Mouse (Mus musculus): ENCODE measurements around the gene Il3. TPM values are rescaled to one million over a fixed set of nuclear protein-coding genes. Genes with fewer than 3 reads are reported as not detected.

Gene Il3
- polyA plus RNA-seq, 1 experiment from 2014 or later: not detected

- H3K36me3 ChIP-seq: no peaks in the 10 kb centered on the region
- 70% methylated on average over 3 of the region's 3 CpGs for WGBS
- no peaks in the 10 kb centered on the region for H3K27me3 ChIP-seq
- no peaks in the 10 kb centered on the region for H3K9me3 ChIP-seq (replicated peaks)
- H3K27ac ChIP-seq: no peak overlapping the region
- no peak overlapping the region for H3K4me3 ChIP-seq
- H3K4me1 ChIP-seq (replicated peaks): no peaks in the 10 kb centered on the region
- ATAC-seq (replicated peaks; ENCODE audit: insufficient number of reproducible peaks, insufficient read depth, low FRiP score, low read depth): no peak
- H3K9ac ChIP-seq: no peak overlapping the region
- no peak overlapping the region for H3K4me2 ChIP-seq
These were observed 2.3 kb upstream of the Il3 start for GRCm38 (mm10) chr11:54269191-54269896.

DNA sequence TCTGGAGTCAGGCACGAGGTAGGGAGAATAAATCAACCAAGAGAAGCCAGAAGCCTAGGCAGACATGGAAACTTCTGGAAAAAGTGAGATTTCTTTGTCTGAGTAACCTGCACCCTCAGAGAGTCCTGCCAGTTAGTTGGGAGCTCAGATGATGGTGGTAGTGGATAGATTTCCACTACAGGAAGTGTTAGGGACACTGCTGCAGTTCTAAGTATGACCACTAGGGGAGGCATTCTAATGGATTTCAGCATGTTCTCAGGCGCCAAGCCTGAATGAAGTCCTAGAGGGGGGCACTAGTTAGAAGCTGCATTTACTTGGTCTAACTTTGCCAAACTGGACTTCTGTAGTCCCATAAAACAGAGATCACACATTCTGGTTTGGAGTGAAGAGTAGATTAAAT lies 2.5 kb downstream of the Il3 start:
- no peaks in the 10 kb centered on the region for H3K36me3 ChIP-seq
- ATAC-seq (replicated peaks; ENCODE audit: insufficient number of reproducible peaks, insufficient read depth, low FRiP score, low read depth): no peak
- no peak overlapping the region for H3K4me3 ChIP-seq
- H3K27me3 ChIP-seq: no peaks in the 10 kb centered on the region
- H3K9ac ChIP-seq: no peak overlapping the region
- H3K4me2 ChIP-seq: no peak overlapping the region
- no peaks in the 10 kb centered on the region for H3K4me1 ChIP-seq (replicated peaks)
- no peak overlapping the region for H3K27ac ChIP-seq
- no peaks in the 10 kb centered on the region for H3K9me3 ChIP-seq (replicated peaks)
- WGBS: 60% methylated on average over 2 of the region's 2 CpGs

- H3K9ac ChIP-seq: no peak overlapping the region
- no peaks in the 10 kb centered on the region for H3K36me3 ChIP-seq
- H3K4me1 ChIP-seq (replicated peaks): no peaks in the 10 kb centered on the region
- H3K9me3 ChIP-seq (replicated peaks): no peaks in the 10 kb centered on the region
- H3K4me2 ChIP-seq: no peak overlapping the region
- H3K27ac ChIP-seq: no peak overlapping the region
- no peaks in the 10 kb centered on the region for H3K27me3 ChIP-seq
- 7% methylated on average over 1 of the region's 1 CpGs for WGBS
- no peak for ATAC-seq (replicated peaks; ENCODE audit: insufficient number of reproducible peaks, insufficient read depth, low FRiP score, low read depth)
- no peak overlapping the region for H3K4me3 ChIP-seq
These were observed 3.6 kb downstream of the Il3 start for GRCm38 (mm10) chr11:54263405-54264031.

- Histone ChIP-seq H3K36me3 (no peaks in the 10 kb centered on the region), H3K4me1 (replicated peaks) (no peaks in the 10 kb centered on the region), H3K4me2 (no peak overlapping the region), H3K27ac (no peak overlapping the region), H3K9me3 (replicated peaks) (no peaks in the 10 kb centered on the region), H3K4me3 (no peak overlapping the region), H3K27me3 (peaks cover 14% of the 10 kb centered on the region; the same call in 1 of the 2 replicates), H3K9ac (no peak overlapping the region)
- ATAC-seq (replicated peaks; ENCODE audit: insufficient number of reproducible peaks, insufficient read depth, low FRiP score, low read depth): no peak; the same call in 1 of the 2 replicates
- 49% methylated on average over 3 of the region's 3 CpGs for WGBS
These were observed 10.3 kb downstream of the Il3 start for GRCm38 (mm10) chr11:54256624-54257376.

DNA sequence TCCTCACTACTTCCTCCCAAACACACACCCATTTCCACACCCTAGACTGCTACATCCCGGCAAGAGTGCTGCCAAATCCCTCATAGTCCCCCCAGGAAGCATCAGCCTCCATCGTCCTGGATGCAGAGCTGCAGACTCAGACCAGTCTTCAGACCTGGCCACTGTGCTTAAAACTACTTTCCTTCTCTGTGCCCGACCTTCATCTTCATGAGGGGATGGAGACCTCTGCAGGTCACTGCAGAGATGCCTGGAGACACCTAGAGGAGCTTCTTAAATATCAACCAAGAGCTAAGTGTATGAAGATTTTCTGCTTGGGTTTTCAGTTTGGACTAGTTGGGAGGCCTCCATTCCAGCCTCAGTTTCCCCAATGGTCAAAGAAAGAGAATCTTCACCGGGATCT lies 13.0 kb downstream of the Il3 start:
- no peak overlapping the region for H3K4me2 ChIP-seq
- peaks cover 8% of the 10 kb centered on the region; the same call in 1 of the 2 replicates for H3K4me1 ChIP-seq (replicated peaks)
- H3K27me3 ChIP-seq: peaks cover 14% of the 10 kb centered on the region; the same call in 1 of the 2 replicates
- H3K27ac ChIP-seq: no peak overlapping the region
- no peak overlapping the region for H3K9ac ChIP-seq
- ATAC-seq (replicated peaks; ENCODE audit: insufficient number of reproducible peaks, insufficient read depth, low FRiP score, low read depth): no peak
- H3K4me3 ChIP-seq: no peak overlapping the region
- 44% methylated on average over 4 of the region's 4 CpGs for WGBS
- H3K36me3 ChIP-seq: no peaks in the 10 kb centered on the region
- H3K9me3 ChIP-seq (replicated peaks): no peaks in the 10 kb centered on the region

GRCm38 (mm10) chr11:54250575-54250974 lies 16.5 kb downstream of the Il3 start:
- no peak overlapping the region for H3K4me3 ChIP-seq
- H3K9me3 ChIP-seq (replicated peaks): no peaks in the 10 kb centered on the region
- H3K4me2 ChIP-seq: no peak overlapping the region
- no peak overlapping the region for H3K27ac ChIP-seq
- H3K36me3 ChIP-seq: no peaks in the 10 kb centered on the region
- H3K9ac ChIP-seq: no peak overlapping the region
- 0 out of 2 replicates have a peak, but pooled peaks cover 3% of the 10 kb centered on the region for H3K27me3 ChIP-seq
- 86% methylated on average over 11 of the region's 11 CpGs for WGBS
- no peak for ATAC-seq (replicated peaks; ENCODE audit: insufficient number of reproducible peaks, insufficient read depth, low FRiP score, low read depth)
- H3K4me1 ChIP-seq (replicated peaks): peaks cover 12% of the 10 kb centered on the region; the same call in 1 of the 2 replicates

DNA sequence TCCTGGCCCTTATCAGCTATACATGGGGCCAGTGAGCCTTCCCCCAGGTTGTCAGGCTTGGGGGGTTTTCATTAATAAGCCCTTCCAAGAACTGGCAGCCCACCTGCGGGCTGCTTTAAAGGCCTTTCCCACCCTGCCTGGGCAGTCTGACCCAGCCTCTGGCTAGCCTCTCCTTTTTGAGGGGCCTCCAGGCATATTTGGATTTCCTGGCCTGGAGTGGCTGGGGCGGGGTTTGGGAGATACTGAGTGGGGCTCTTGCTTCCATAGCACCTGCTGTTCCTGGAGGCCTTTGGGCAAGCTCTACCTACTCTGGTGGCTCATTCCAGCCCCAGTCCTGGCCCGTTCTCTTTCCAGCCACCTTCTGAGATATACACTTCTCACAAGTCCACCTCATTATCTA lies 17.3 kb downstream of the Il3 start:
- Histone ChIP-seq H3K36me3 (no peaks in the 10 kb centered on the region), H3K4me3 (no peak overlapping the region), H3K4me2 (no peak overlapping the region), H3K27ac (no peak overlapping the region), H3K4me1 (replicated peaks) (peaks cover 12% of the 10 kb centered on the region; the same call in 1 of the 2 replicates), H3K9me3 (replicated peaks) (no peaks in the 10 kb centered on the region), H3K27me3 (no peaks in the 10 kb centered on the region), H3K9ac (no peak overlapping the region)
- 76% methylated on average over 3 of the region's 3 CpGs for WGBS
- no peak for ATAC-seq (replicated peaks; ENCODE audit: insufficient number of reproducible peaks, insufficient read depth, low FRiP score, low read depth)

DNA sequence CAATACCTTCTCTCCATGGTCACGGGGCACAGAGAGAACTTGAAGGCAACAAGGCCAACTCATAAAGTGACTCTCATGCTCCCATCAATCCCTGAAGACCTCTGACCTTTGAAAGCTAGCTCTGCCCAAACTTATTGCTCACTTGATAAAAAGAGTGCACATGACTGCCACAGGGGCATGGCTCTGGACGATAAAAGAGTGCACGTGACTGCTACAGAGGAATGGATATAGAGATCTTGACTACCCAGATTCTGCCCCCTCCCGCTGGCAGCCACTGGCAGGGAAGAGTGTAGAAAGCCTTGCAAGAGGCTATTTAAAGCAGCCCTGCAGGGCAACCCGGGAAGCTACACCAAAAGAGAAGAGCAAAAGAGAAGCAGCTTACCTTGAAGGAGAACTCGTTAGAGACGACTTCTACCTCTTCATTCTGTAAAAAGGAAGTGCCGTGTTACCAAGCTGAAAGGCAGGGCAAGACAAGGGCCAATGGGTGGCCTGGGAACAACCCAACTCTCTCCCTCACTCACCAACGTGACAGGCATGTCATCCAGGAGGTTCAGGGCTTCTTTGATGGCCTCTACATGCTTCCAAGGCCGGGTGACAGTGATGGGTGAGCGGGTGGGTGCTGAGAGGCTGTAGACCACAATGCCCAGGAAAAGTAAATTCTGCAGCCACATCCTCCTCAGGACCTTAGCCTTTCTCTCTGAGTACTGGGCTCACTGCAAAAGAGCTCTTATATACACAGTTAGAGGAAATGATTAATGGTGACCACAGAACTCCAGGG lies 17.9 kb downstream of the Il3 start, which contains the start of gene Csf2:
Gene Csf2, minus strand, starts transcription at position 728 of the 778 bp plus-strand sequence.
- Histone ChIP-seq H3K4me1 (replicated peaks) (peaks cover 12% of the 10 kb centered on the region; the same call in 1 of the 2 replicates), H3K9ac (no peak within 1 kb of the TSS), H3K27me3 (no peaks in the 10 kb centered on the region), H3K27ac (no peak within 1 kb of the TSS), H3K4me2 (no peak within 1 kb of the TSS), H3K36me3 (no peaks in the 10 kb centered on the region), H3K9me3 (replicated peaks) (no peaks in the 10 kb centered on the region), H3K4me3 (no peak within 1 kb of the TSS)
- 0 out of 2 replicates have a peak, but pooled peaks have one; percentile 32 for ATAC-seq (replicated peaks; ENCODE audit: insufficient number of reproducible peaks, insufficient read depth, low FRiP score, low read depth)
- 42% methylated on average over 11 of the region's 11 CpGs for WGBS

DNA sequence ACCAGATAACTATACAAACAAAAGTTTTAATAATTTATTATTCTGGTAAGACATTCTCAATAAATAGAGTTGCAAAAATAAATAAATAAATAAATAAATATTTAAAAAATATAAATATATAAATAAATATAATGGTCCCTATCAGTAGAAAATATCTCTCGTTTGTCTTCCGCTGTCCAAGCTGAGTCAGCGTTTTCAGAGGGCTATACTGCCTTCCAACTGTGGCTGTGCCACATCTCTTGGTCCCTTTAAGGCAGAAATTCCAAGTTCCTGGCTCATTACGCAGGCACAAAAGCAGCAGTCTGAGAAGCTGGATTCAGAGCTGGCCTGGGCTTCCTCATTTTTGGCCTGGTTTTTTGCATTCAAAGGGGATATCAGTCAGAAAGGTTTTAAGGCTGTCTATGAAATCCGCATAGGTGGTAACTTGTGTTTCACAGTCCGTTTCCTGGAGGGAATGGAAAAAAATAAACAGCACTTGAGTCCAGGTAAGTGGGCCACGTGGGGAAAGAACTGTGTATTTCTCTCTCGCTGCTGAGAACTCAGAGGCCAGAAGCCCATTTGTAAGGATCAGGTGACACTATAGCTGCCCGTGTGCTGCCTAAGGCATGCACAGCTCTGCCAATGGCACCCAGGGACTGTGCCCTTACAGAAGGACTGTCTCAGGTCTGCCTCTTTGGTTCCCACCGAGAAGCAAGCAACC lies 19.7 kb downstream of the Il3 start:
- H3K4me1 ChIP-seq (replicated peaks): peaks cover 12% of the 10 kb centered on the region; the same call in 1 of the 2 replicates
- H3K9me3 ChIP-seq (replicated peaks): no peaks in the 10 kb centered on the region
- H3K4me2 ChIP-seq: no peak overlapping the region
- H3K9ac ChIP-seq: no peak overlapping the region
- H3K36me3 ChIP-seq: no peaks in the 10 kb centered on the region
- H3K4me3 ChIP-seq: no peak overlapping the region
- no peak overlapping the region for H3K27ac ChIP-seq
- WGBS: 78% methylated on average over 10 of the region's 10 CpGs
- no peaks in the 10 kb centered on the region for H3K27me3 ChIP-seq
- no peak for ATAC-seq (replicated peaks; ENCODE audit: insufficient number of reproducible peaks, insufficient read depth, low FRiP score, low read depth)

GRCm38 (mm10) chr11:54244465-54244864 lies 22.6 kb downstream of the Il3 start:
- Histone ChIP-seq H3K4me3 (no peak overlapping the region), H3K4me1 (replicated peaks) (peaks cover 8% of the 10 kb centered on the region; the same call in 1 of the 2 replicates), H3K9me3 (replicated peaks) (no peaks in the 10 kb centered on the region), H3K9ac (no peak overlapping the region), H3K27ac (no peak overlapping the region), H3K4me2 (no peak overlapping the region), H3K27me3 (no peaks in the 10 kb centered on the region), H3K36me3 (no peaks in the 10 kb centered on the region)
- 68% methylated on average over 6 of the region's 6 CpGs for WGBS
- ATAC-seq (replicated peaks; ENCODE audit: insufficient number of reproducible peaks, insufficient read depth, low FRiP score, low read depth): no peak
